Mouse (Mus musculus): ENCODE measurements around the gene Cnfn.

DNA sequence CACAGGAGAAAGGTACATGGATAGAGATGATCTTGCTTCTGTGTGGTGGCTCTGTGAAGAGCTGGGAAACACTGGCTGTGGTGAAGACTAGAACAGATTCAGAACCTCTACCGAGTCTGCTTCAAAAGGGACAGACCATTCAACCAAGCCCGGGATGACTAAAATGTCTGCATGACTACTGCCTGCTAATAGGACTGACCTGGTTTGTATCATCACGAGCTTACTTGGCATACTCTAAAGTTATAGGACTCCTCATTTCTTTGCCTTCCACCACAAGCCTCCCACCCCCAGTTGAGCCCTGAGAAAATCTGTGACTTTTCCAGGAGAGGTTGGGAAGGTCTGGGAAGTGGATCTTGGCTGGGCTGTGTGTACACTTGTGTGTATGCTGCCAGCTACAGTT lies 42.3 kb upstream of the Cnfn start:
- TF ChIP-seq POLR2A (IDR thresholded peaks at IDR 0.05; ENCODE audit: extremely low read depth, insufficient read depth, low read length) (no peak), CTCF (IDR thresholded peaks at IDR 0.05; ENCODE audit: low read depth, low read length) (no peak)
